Mouse (Mus musculus) midbrain, embryonic 14.5 days (tissue): ENCODE results near the gene Robo2. TPM values are rescaled to one million over a fixed set of nuclear protein-coding genes. Genes with fewer than 3 reads are reported as not detected.

Source experiments
- ATAC-seq: fragments of 200-750 bp; cut with Nextera tagmentation; 2 replicates; pipeline ENCODE4 v1.8.0; 2017; ENCODE audit warnings: moderate number of reproducible peaks, moderate library complexity; ENCODE audit not compliant: low FRiP score, low TSS enrichment
- DNase-seq: peaks from one replicate; pipeline ENCODE4 v3.0.0-alpha.2; 2015
- H3K27ac ChIP-seq: fragments of 300-500 bp; sonication (generic); replicated peaks from 2 replicates; pipeline ENCODE4 v1.5.1; 2014; ENCODE audit warnings: mild to moderate bottlenecking, low read depth, low read length, moderate library complexity
- H3K27me3 ChIP-seq: fragments of 300-500 bp; sonication (generic); 2 replicates; pipeline ENCODE4 v1.6.1; 2014; ENCODE audit warnings: low read length, control low read depth, mixed read lengths; ENCODE audit not compliant: control insufficient read depth, insufficient read depth
- H3K36me3 ChIP-seq: fragments of 300-500 bp; sonication (generic); 2 replicates; pipeline ENCODE4 v1.6.1; 2014; ENCODE audit warnings: low read length, control low read depth; ENCODE audit not compliant: control insufficient read depth, insufficient read depth
- H3K4me1 ChIP-seq: fragments of 300-500 bp; sonication (generic); 2 replicates; pipeline ENCODE4 v1.6.1; 2014; ENCODE audit warnings: mild to moderate bottlenecking, antibody characterized with exemption, low read length, control low read depth; ENCODE audit not compliant: control insufficient read depth, insufficient read depth
- H3K4me2 ChIP-seq: fragments of 300-500 bp; sonication (generic); 2 replicates; pipeline ENCODE4 v1.6.1; 2014; ENCODE audit warnings: mild to moderate bottlenecking, low read length, moderate library complexity
- H3K4me3 ChIP-seq: fragments of 300-500 bp; sonication (generic); replicated peaks from 2 replicates; pipeline ENCODE4 v1.5.1; 2014; ENCODE audit warnings: low read depth, low read length
- H3K9ac ChIP-seq: fragments of 300-500 bp; sonication (generic); replicated peaks from 2 replicates; pipeline ENCODE4 v1.6.1; 2014; ENCODE audit warnings: mild to moderate bottlenecking, low read length, moderate library complexity
- H3K9me3 ChIP-seq: fragments of 300-500 bp; sonication (generic); 2 replicates; pipeline ENCODE4 v1.6.1; 2016; ENCODE audit warnings: low read length, control low read depth, mixed read lengths; ENCODE audit not compliant: control insufficient read depth
- WGBS: fragments of 180-500 bp; shearing (Covaris S2); extraction: QIAGEN DNeasy Blood & Tissue Kit; methylation state at CpG from one replicate; pipeline ENCODE4 v1.1.7; 2014; 5-methylcytosine and 5-hydroxymethylcytosine counted together
- polyA plus RNA-seq: library from polyadenylated mRNA; unstranded; fragments of >200 nt; fragmentation: Nextera tagmentation; extraction: Ambion mirVana; gene quantifications from 2 replicates; pipeline ENCODE4 v1.2.1, GENCODE M21; 2014

Gene Robo2
- polyA plus RNA-seq, 1 experiment from 2014 or later, result 123 TPM

DNA sequence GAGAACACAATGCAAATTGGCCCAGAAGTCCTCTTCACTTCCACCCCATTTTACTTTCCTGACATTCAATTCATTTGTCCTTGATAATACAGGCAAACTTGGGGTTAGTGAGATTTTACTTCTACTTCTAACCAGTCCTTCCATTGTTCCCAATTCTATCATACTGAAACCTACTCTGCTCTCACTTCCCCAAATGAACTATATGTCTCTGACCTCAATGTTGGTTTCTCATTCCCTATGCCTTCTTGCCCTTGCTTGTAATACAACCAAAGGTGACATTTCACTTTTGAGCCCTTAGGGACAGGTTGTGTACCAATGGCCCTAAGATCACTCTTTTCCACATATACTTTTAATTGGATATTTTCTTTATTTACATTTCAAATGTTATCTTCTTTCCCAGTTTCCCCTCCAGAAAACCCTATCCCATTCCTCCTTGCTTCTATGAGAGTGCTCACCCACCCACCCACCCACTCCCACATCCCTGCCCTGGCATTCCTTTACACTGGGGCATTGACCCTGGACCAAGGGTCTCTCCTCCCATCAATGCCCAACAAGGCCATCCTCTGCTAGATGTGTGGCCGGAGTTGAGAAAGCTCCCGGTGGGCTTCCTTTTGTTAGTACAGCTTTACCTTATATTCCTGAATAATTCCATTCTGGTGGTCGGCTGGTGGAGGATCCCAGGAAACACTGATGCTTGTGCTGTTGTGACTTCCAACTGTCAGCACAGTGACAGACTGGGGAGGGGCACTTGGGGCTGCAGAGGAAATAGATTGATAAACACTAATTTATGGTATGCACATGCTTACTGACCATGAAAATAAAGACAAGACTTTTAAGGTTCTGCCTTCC is 453.7 kb downstream of the Robo2 start:
- WGBS, result 25% methylated on average over 3 of the region's 3 CpGs
- Histone ChIP-seq H3K4me2 (no peak overlapping the region), H3K9ac (no peak overlapping the region), H3K27me3 (no peaks in the 10 kb centered on the region), H3K4me1 (no peaks in the 10 kb centered on the region), H3K4me3 (no peak overlapping the region), H3K9me3 (no peaks in the 10 kb centered on the region), H3K27ac (no peak overlapping the region), H3K36me3 (no peaks in the 10 kb centered on the region)
- DNase-seq, result no peak
- no peak for ATAC-seq

DNA sequence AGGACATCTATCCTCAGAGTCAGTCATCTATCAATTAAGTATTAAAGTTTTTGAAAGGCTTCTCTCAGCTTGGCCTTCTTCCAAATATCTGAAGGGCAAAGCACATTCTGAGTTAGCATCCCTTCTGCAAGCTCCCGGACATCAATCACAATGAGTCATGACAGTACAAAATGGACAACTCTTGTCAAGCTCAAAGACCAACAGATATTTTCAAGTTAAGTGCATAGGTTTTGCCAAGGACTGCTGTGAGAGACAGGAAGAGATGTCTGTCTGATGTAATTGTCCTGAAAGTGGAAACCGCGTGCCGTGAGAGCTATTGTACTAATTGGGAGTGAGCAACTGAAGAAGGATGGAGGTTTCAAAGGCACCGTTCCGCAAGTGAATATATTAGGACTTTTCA is 465.5 kb downstream of the Robo2 start:
- H3K9ac ChIP-seq, result no peak overlapping the region
- no peaks in the 10 kb centered on the region for H3K9me3 ChIP-seq
- H3K4me2 ChIP-seq, result no peak overlapping the region
- H3K4me3 ChIP-seq, result no peak overlapping the region
- DNase-seq, result no peak
- WGBS, result 72% methylated on average over 6 of the region's 6 CpGs
- no peaks in the 10 kb centered on the region for H3K36me3 ChIP-seq
- no peaks in the 10 kb centered on the region for H3K4me1 ChIP-seq
- no peaks in the 10 kb centered on the region for H3K27me3 ChIP-seq
- H3K27ac ChIP-seq, result no peak overlapping the region
- no peak for ATAC-seq

DNA sequence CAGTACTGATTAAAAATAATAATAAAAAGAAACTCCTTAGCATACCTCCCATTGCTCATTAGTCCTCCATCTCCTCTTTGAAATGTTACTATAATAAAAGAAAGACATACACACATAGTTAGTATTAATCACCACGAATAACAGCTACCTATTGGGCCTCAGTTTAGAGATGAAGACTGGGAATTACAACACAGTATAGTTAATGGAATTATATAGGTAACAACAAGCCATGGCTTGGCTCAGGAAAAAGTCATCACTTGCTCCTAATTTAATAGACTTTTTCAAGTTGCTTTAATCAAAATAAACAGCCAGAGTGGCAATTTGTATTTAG is 471.4 kb downstream of the Robo2 start:
- ATAC-seq (no peak), DNase-seq (no peak)
- Histone ChIP-seq H3K9me3 (no peaks in the 10 kb centered on the region), H3K4me1 (no peaks in the 10 kb centered on the region), H3K27ac (no peak overlapping the region), H3K9ac (no peak overlapping the region), H3K36me3 (0 out of 2 replicates have a peak, but pooled peaks cover 2% of the 10 kb centered on the region), H3K4me2 (no peak overlapping the region), H3K27me3 (no peaks in the 10 kb centered on the region), H3K4me3 (no peak overlapping the region)
- 79% methylated on average over 1 of the region's 1 CpGs for WGBS

DNA sequence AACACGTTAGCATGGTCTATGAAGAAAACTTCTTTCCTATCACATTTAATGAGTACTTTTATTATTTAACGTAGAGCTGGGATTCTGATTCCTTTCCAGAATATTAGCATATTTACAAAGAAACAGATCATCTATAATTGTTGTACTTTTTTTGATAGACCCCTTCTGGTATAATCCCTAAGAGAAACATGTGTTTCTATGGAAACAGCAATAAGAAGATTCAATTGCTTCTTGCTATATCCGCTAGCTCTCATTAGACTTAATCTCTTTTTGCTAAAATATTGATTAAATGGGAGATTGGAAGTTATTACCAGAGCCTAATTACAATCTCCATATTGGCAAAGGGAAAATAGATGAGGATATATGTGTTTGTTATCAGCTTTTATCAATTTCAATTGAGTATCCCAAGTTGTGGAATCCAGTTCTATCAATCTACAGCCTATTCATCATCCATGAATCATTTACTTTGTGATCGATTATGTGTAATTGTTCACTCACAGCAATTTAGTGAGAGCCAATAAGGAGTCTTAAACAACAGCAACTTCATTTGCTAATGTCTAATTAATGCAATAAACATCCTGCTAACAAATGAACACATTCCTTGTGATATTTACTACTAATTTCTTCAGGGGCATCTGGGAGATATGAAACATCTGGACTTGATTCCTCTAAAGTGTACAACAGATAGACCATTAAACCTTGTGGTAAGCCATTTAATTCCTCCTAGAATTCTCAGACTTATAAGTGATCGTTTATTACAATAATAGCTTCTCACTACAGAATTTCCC is 472.0 kb downstream of the Robo2 start:
- 77% methylated on average over 5 of the region's 5 CpGs for WGBS
- Histone ChIP-seq H3K27me3 (no peaks in the 10 kb centered on the region), H3K36me3 (0 out of 2 replicates have a peak, but pooled peaks cover 2% of the 10 kb centered on the region), H3K9ac (no peak overlapping the region), H3K27ac (no peak overlapping the region), H3K9me3 (no peaks in the 10 kb centered on the region), H3K4me3 (no peak overlapping the region), H3K4me2 (no peak overlapping the region), H3K4me1 (no peaks in the 10 kb centered on the region)
- ATAC-seq (no peak), DNase-seq (no peak)

DNA sequence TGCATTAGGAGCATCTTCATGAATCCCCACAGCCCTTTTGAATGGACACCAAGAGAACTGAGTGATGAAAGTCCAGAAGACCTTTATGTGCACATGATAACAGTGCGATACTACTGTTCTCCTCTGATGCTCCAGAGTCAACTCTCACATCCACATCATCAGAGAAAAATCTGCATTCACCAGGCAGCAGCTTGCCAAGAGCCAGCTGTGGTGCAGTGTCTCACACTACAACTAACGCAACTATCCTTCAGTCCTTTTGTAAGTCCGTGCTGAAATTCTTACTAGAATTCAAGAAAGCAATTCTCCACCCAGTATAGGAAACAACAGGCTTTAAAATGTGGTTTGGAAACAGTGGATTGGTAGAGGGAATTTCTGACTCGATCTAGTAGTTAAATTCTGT is 481.3 kb downstream of the Robo2 start:
- no peaks in the 10 kb centered on the region for H3K27me3 ChIP-seq
- H3K36me3 ChIP-seq, result 0 out of 2 replicates have a peak, but pooled peaks cover 3% of the 10 kb centered on the region
- H3K27ac ChIP-seq, result no peak overlapping the region
- WGBS, result 90% methylated on average over 4 of the region's 4 CpGs
- DNase-seq, result no peak
- H3K4me3 ChIP-seq, result no peak overlapping the region
- ATAC-seq, result no peak
- H3K9ac ChIP-seq, result no peak overlapping the region
- H3K4me1 ChIP-seq, result no peaks in the 10 kb centered on the region
- H3K4me2 ChIP-seq, result no peak overlapping the region
- no peaks in the 10 kb centered on the region for H3K9me3 ChIP-seq

DNA sequence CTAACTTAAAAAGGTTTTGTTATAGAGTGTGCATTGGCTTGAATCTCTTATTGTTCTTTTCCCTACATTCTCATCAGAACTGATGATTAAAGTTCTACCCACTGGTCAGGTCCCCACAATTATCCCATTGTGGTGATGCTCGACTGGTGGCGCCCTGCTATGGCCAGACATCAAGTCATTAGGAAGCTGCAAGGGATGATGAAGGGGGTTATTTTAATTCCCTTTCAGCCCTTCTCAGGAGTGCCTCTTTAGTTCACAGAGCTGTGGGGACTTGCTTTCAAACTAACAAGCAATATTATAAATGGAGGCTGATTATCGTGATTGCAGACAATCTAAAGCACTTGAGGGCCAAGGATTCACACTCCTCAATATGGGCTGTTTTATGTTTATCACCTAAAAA is 484.1 kb downstream of the Robo2 start:
- H3K9ac ChIP-seq, result no peak overlapping the region
- no peak overlapping the region for H3K27ac ChIP-seq
- H3K4me1 ChIP-seq, result no peaks in the 10 kb centered on the region
- H3K4me3 ChIP-seq, result no peak overlapping the region
- no peaks in the 10 kb centered on the region for H3K9me3 ChIP-seq
- no peaks in the 10 kb centered on the region for H3K27me3 ChIP-seq
- WGBS, result 42% methylated on average over 3 of the region's 3 CpGs
- DNase-seq (no peak), ATAC-seq (no peak)
- no peaks in the 10 kb centered on the region for H3K36me3 ChIP-seq
- H3K4me2 ChIP-seq, result no peak overlapping the region

DNA sequence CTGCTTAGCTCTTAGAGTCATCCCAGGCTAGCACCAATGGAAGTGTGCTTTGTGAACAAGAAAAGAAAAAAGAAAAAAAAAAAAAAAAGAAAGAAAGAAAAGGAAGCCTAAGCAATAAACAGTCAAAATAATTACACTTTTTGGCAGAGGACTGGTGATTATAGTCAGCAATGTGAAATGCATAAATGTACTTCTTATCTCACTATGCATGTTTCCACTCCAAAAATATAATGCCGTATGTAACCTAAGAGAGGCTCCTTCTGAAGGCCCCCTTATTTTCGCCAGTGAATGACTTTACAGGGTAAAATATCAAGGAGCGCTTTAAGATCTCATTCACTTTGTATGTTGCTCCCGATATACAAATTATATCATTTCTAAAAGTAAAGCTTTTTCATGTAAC is 496.2 kb downstream of the Robo2 start:
- no peaks in the 10 kb centered on the region for H3K27me3 ChIP-seq
- no peak for ATAC-seq
- no peak overlapping the region for H3K9ac ChIP-seq
- no peak overlapping the region for H3K27ac ChIP-seq
- DNase-seq, result no peak
- 87% methylated on average over 4 of the region's 4 CpGs for WGBS
- H3K36me3 ChIP-seq, result no peaks in the 10 kb centered on the region
- H3K4me1 ChIP-seq, result no peaks in the 10 kb centered on the region
- no peak overlapping the region for H3K4me3 ChIP-seq
- no peaks in the 10 kb centered on the region for H3K9me3 ChIP-seq
- no peak overlapping the region for H3K4me2 ChIP-seq

DNA sequence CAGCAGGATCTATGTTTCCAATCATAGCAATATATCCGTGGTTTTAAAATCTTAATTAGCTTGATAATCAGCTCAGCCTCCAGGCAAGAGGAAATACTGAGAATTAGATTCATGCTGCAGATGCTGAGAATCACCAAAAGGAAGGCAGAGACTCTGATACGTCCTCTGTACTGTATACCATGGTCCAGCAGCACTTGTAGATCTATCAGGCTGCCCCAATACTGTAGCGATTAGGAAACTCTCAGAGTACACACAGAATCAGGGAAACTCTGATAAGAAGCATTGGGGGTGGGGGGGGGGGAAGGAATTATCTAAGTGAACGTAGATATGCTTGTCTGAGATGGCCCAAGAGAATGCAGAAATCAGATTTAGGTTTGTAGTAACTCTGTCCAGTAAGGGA is 496.7 kb downstream of the Robo2 start:
- Histone ChIP-seq H3K9me3 (no peaks in the 10 kb centered on the region), H3K9ac (no peak overlapping the region), H3K27ac (no peak overlapping the region), H3K4me2 (no peak overlapping the region), H3K27me3 (no peaks in the 10 kb centered on the region), H3K36me3 (no peaks in the 10 kb centered on the region), H3K4me3 (no peak overlapping the region), H3K4me1 (no peaks in the 10 kb centered on the region)
- no peak for ATAC-seq
- 60% methylated on average over 4 of the region's 4 CpGs for WGBS
- DNase-seq, result no peak

DNA sequence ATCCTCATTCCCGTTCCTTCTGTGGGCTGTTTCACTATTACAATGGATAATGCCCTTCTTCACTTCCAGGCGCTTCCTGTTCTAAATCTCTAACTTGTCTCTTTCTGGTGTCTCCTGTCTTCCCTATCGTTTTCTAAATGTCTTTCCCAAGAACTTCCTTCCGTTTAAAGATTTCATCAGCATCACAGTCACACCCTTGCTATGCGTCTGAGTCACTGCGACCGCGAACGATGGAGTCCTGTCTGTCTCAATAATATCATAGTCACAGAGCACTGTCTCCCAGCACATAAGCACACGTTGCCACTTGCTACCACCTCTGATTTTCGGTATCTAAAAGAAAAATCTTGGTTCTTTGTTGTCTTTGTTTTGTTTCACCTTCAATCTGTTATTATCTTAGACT is 503.1 kb downstream of the Robo2 start:
- Histone ChIP-seq H3K4me2 (no peak overlapping the region), H3K4me3 (no peak overlapping the region), H3K27ac (no peak overlapping the region), H3K9me3 (no peaks in the 10 kb centered on the region), H3K36me3 (no peaks in the 10 kb centered on the region), H3K9ac (no peak overlapping the region), H3K27me3 (no peaks in the 10 kb centered on the region), H3K4me1 (no peaks in the 10 kb centered on the region)
- DNase-seq (no peak), ATAC-seq (no peak)
- WGBS, result 90% methylated on average over 11 of the region's 11 CpGs
